Mouse (Mus musculus): ENCODE results near the gene Tsacc.

GRCm38 (mm10) chr3:88271859-88272258 is 24.9 kb downstream of the Tsacc start:
- TF ChIP-seq POLR2A (IDR thresholded peaks at IDR 0.05; ENCODE audit: borderline replicate concordance, control insufficient read depth, low read depth, low read length) (no peak), CTCF (IDR thresholded peaks at IDR 0.05; ENCODE audit: control insufficient read depth, insufficient read depth, low read length) (no peak)

All from bone marrow, adult 2 months (tissue).